Mouse (Mus musculus) MEL (cell line): ENCODE measurements around the gene Dpep3. TPM values are rescaled to one million over a fixed set of nuclear protein-coding genes. Genes with fewer than 3 reads are reported as not detected.

Experiments used
- DNase-seq: peaks from one replicate; pipeline ENCODE4 v3.0.0; 2011; ENCODE audit warnings: low read depth, low spot score
- H3K27ac ChIP-seq: 2 replicates; pipeline ENCODE4 v1.5.1; 2012; ENCODE audit warnings: low read depth, mild to moderate bottlenecking, control low read depth, low read length, moderate library complexity; ENCODE audit not compliant: control insufficient read depth
- H3K27me3 ChIP-seq, 2 experiments: fragments of 150-350 bp in 1 of 2; sonication (generic) in 1 of 2; 2 replicates each; pipeline ENCODE4 v1.6.1; 2012; ENCODE audit warnings: low read length in 2 of 2, mild to moderate bottlenecking in 2 of 2, improper control_type of control experiment in 1 of 2, moderate library complexity in 1 of 2; ENCODE audit not compliant: insufficient read depth in 2 of 2, control insufficient read depth in 1 of 2
- H3K36me3 ChIP-seq, 2 experiments: 2 replicates each; pipeline ENCODE4 v1.6.1; 2012 to 2014; ENCODE audit warnings: low read length in 2 of 2, improper control_type of control experiment in 1 of 2, inconsistent platforms in 1 of 2, mild to moderate bottlenecking in 1 of 2; ENCODE audit not compliant: insufficient read depth in 2 of 2, control insufficient read depth in 1 of 2
- H3K4me1 ChIP-seq, 2 experiments: fragments of 150-350 bp in 1 of 2; sonication (generic) in 1 of 2; 2 replicates each; pipeline ENCODE4 v1.6.1; 2012; ENCODE audit warnings: low read length in 2 of 2, improper control_type of control experiment in 1 of 2, mild to moderate bottlenecking in 1 of 2; ENCODE audit not compliant: insufficient read depth in 2 of 2, control insufficient read depth in 1 of 2
- H3K4me3 ChIP-seq, 2 experiments: fragments of 150-350 bp in 1 of 2; sonication (generic) in 1 of 2; 2 replicates each; pipeline ENCODE4 v1.5.1; 2012; ENCODE audit warnings: low read depth in 2 of 2, low read length in 2 of 2, mild to moderate bottlenecking in 2 of 2, moderate library complexity in 2 of 2, control low read depth in 1 of 2, improper control_type of control experiment in 1 of 2; ENCODE audit not compliant: control insufficient read depth in 1 of 2, insufficient read depth in 1 of 2
- H3K79me2 ChIP-seq: 2 replicates; pipeline ENCODE4 v1.6.1; 2012; ENCODE audit warnings: mild to moderate bottlenecking, low read length, moderate library complexity; ENCODE audit not compliant: control insufficient read depth, poor library complexity, insufficient read depth
- H3K9ac ChIP-seq: 2 replicates; pipeline ENCODE4 v1.6.1; 2012; ENCODE audit warnings: low read depth, mild to moderate bottlenecking, control low read depth, low read length, moderate library complexity; ENCODE audit not compliant: control insufficient read depth, poor library complexity, severe bottlenecking
- H3K9me3 ChIP-seq: fragments of 150-350 bp; sonication (generic); replicated peaks from 2 replicates; pipeline ENCODE4 v1.6.1; 2012; ENCODE audit warnings: mild to moderate bottlenecking, low read length, improper control_type of control experiment, moderate library complexity; ENCODE audit not compliant: insufficient read depth
- BHLHE40 ChIP-seq: IDR thresholded peaks from 2 replicates; pipeline ENCODE4 v1.6.1; 2012; ENCODE audit warnings: low read depth, mild to moderate bottlenecking, inconsistent platforms, low read length, improper control_type of control experiment, borderline replicate concordance
- CHD1 ChIP-seq: IDR thresholded peaks from 2 replicates; pipeline ENCODE4 v1.6.1; 2012; ENCODE audit warnings: low read depth, mild to moderate bottlenecking, inconsistent platforms, low read length, improper control_type of control experiment
- CHD2 ChIP-seq: IDR thresholded peaks from 2 replicates; pipeline ENCODE4 v1.6.1; 2011; ENCODE audit warnings: low read length, improper control_type of control experiment
- CTCF ChIP-seq, 3 experiments: IDR thresholded peaks in 2 of 3; conservative IDR thresholded peaks in 1 of 3; 2 replicates each; pipeline ENCODE4 v1.5.1; 2011 to 2012; ENCODE audit warnings: low read length in 3 of 3, low read depth in 2 of 3, mild to moderate bottlenecking in 2 of 3, improper control_type of control experiment in 1 of 3, inconsistent platforms in 1 of 3, mixed read lengths in 1 of 3, moderate library complexity in 1 of 3; ENCODE audit not compliant: control insufficient read depth in 1 of 3, insufficient read depth in 1 of 3, poor library complexity in 1 of 3, severe bottlenecking in 1 of 3
- E2F4 ChIP-seq: IDR thresholded peaks from 2 replicates; pipeline ENCODE4 v1.6.1; 2011; ENCODE audit warnings: low read depth, low read length, improper control_type of control experiment, borderline replicate concordance
- ELF1 ChIP-seq: IDR thresholded peaks from 2 replicates; pipeline ENCODE4 v1.6.1; 2014; ENCODE audit warnings: low read depth, mild to moderate bottlenecking, inconsistent platforms, low read length, improper control_type of control experiment, moderate library complexity
- EP300 ChIP-seq, 2 experiments: IDR thresholded peaks; 2 replicates each; pipeline ENCODE4 v1.6.1; 2011; ENCODE audit warnings: improper control_type of control experiment in 2 of 2, low read length in 2 of 2, low read depth in 1 of 2, mild to moderate bottlenecking in 1 of 2
- ETS1 ChIP-seq: IDR thresholded peaks from 2 replicates; pipeline ENCODE4 v1.6.1; 2012; ENCODE audit warnings: low read depth, mild to moderate bottlenecking, inconsistent platforms, low read length, improper control_type of control experiment, moderate library complexity
- GABPA ChIP-seq: IDR thresholded peaks from 2 replicates; pipeline ENCODE4 v1.6.1; 2012; ENCODE audit warnings: low read depth, mild to moderate bottlenecking, inconsistent platforms, low read length, improper control_type of control experiment, moderate library complexity
- GATA1 ChIP-seq: IDR thresholded peaks from 2 replicates; pipeline ENCODE4 v1.6.1; 2011; ENCODE audit warnings: low read depth, low read length, improper control_type of control experiment
- HCFC1 ChIP-seq: IDR thresholded peaks from 2 replicates; pipeline ENCODE4 v1.6.1; 2012; ENCODE audit warnings: low read depth, mild to moderate bottlenecking, inconsistent platforms, low read length, improper control_type of control experiment, moderate library complexity
- JUND ChIP-seq: IDR thresholded peaks from 2 replicates; pipeline ENCODE4 v1.6.1; 2011; ENCODE audit warnings: low read depth, mild to moderate bottlenecking, improper control_type of control experiment, low read length
- KAT2A ChIP-seq: conservative IDR thresholded peaks from 2 replicates; pipeline ENCODE4 v1.6.1; 2012; ENCODE audit warnings: low read depth, low read length, improper control_type of control experiment, inconsistent platforms
- MAFK ChIP-seq: IDR thresholded peaks from 2 replicates; pipeline ENCODE4 v1.6.1; 2011; ENCODE audit warnings: low read depth, mild to moderate bottlenecking, low read length, improper control_type of control experiment, borderline replicate concordance
- MAX ChIP-seq: IDR thresholded peaks from 2 replicates; pipeline ENCODE4 v1.6.1; 2011; ENCODE audit warnings: low read length, improper control_type of control experiment
- MAZ ChIP-seq: IDR thresholded peaks from 2 replicates; pipeline ENCODE4 v1.6.1; 2012; ENCODE audit warnings: low read depth, mild to moderate bottlenecking, inconsistent platforms, low read length, improper control_type of control experiment
- MEF2A ChIP-seq: IDR thresholded peaks from 2 replicates; pipeline ENCODE4 v1.6.1; 2014; ENCODE audit warnings: low read depth, mild to moderate bottlenecking, inconsistent platforms, low read length, improper control_type of control experiment; ENCODE audit not compliant: poor library complexity, insufficient replicate concordance, severe bottlenecking; ENCODE audit errors: extremely low read depth
- MXI1 ChIP-seq: IDR thresholded peaks from 2 replicates; pipeline ENCODE4 v1.6.1; 2011; ENCODE audit warnings: mild to moderate bottlenecking, low read depth, low read length, improper control_type of control experiment
- MYB ChIP-seq: IDR thresholded peaks from 2 replicates; pipeline ENCODE4 v1.6.1; 2011; ENCODE audit warnings: mild to moderate bottlenecking, low read depth, low read length, improper control_type of control experiment
- MYC ChIP-seq: IDR thresholded peaks from 2 replicates; pipeline ENCODE4 v1.6.1; 2011; ENCODE audit warnings: low read depth, mild to moderate bottlenecking, low read length, improper control_type of control experiment, moderate library complexity
- NELFE ChIP-seq: IDR thresholded peaks from 2 replicates; pipeline ENCODE4 v1.6.1; 2011; ENCODE audit warnings: low read depth, low read length, improper control_type of control experiment
- NRF1 ChIP-seq: IDR thresholded peaks from 2 replicates; pipeline ENCODE4 v1.6.1; 2014; ENCODE audit warnings: low read depth, mild to moderate bottlenecking, inconsistent platforms, low read length, improper control_type of control experiment, moderate library complexity; ENCODE audit not compliant: poor library complexity, insufficient read depth, severe bottlenecking
- POLR2A ChIP-seq, 2 experiments: IDR thresholded peaks; 2 replicates each; pipeline ENCODE4 v1.6.1; 2011 to 2012; ENCODE audit warnings: low read length in 2 of 2, mild to moderate bottlenecking in 2 of 2, control low read depth in 1 of 2, improper control_type of control experiment in 1 of 2, low read depth in 1 of 2, moderate library complexity in 1 of 2; ENCODE audit not compliant: control insufficient read depth in 1 of 2, insufficient read depth in 1 of 2, poor library complexity in 1 of 2
- POLR2AphosphoS5 ChIP-seq: IDR thresholded peaks from 2 replicates; pipeline ENCODE4 v1.6.1; 2012; ENCODE audit warnings: low read depth, borderline replicate concordance, mild to moderate bottlenecking, inconsistent platforms, low read length, moderate library complexity, mixed read lengths
- RAD21 ChIP-seq: IDR thresholded peaks from 2 replicates; pipeline ENCODE4 v1.6.1; 2011; ENCODE audit warnings: mild to moderate bottlenecking, low read depth, low read length, improper control_type of control experiment
- SIN3A ChIP-seq: IDR thresholded peaks from 2 replicates; pipeline ENCODE4 v1.6.1; 2012; ENCODE audit warnings: low read length, improper control_type of control experiment, inconsistent platforms
- SMC3 ChIP-seq: IDR thresholded peaks from 2 replicates; pipeline ENCODE4 v1.6.1; 2011; ENCODE audit warnings: low read depth, low read length, improper control_type of control experiment
- TAL1 ChIP-seq: IDR thresholded peaks from 2 replicates; pipeline ENCODE4 v1.6.1; 2012; ENCODE audit warnings: mild to moderate bottlenecking, inconsistent platforms, low read length, moderate library complexity, mixed read lengths
- TBP ChIP-seq: IDR thresholded peaks from 2 replicates; pipeline ENCODE4 v1.8.0; 2011; ENCODE audit warnings: low read depth, low read length, improper control_type of control experiment
- TCF12 ChIP-seq: IDR thresholded peaks from 2 replicates; pipeline ENCODE4 v1.6.1; 2014; ENCODE audit warnings: low read depth, mild to moderate bottlenecking, inconsistent platforms, low read length, improper control_type of control experiment, moderate library complexity
- UBTF ChIP-seq: IDR thresholded peaks from 2 replicates; pipeline ENCODE4 v1.6.1; 2012; ENCODE audit warnings: low read depth, mild to moderate bottlenecking, inconsistent platforms, low read length, improper control_type of control experiment, moderate library complexity, borderline replicate concordance; ENCODE audit not compliant: insufficient read depth
- USF1 ChIP-seq: IDR thresholded peaks from 2 replicates; pipeline ENCODE4 v1.6.1; 2014; ENCODE audit warnings: low read depth, mild to moderate bottlenecking, inconsistent platforms, low read length, improper control_type of control experiment, moderate library complexity
- USF2 ChIP-seq, 2 experiments: IDR thresholded peaks; 2 replicates each; pipeline ENCODE4 v1.6.1; 2011 to 2012; ENCODE audit warnings: improper control_type of control experiment in 2 of 2, low read length in 2 of 2, borderline replicate concordance in 1 of 2, inconsistent platforms in 1 of 2, low read depth in 1 of 2, mild to moderate bottlenecking in 1 of 2; ENCODE audit not compliant: insufficient read depth in 1 of 2
- ZC3H11A ChIP-seq: IDR thresholded peaks from 2 replicates; pipeline ENCODE4 v1.6.1; 2012; ENCODE audit warnings: low read depth, mild to moderate bottlenecking, inconsistent platforms, low read length, improper control_type of control experiment
- ZKSCAN1 ChIP-seq: IDR thresholded peaks from 2 replicates; pipeline ENCODE4 v1.6.1; 2012; ENCODE audit warnings: low read depth, mild to moderate bottlenecking, inconsistent platforms, low read length, improper control_type of control experiment, moderate library complexity
- ZMIZ1 ChIP-seq: IDR thresholded peaks from 2 replicates; pipeline ENCODE4 v1.6.1; 2012; ENCODE audit warnings: low read depth, mild to moderate bottlenecking, inconsistent platforms, low read length, improper control_type of control experiment, moderate library complexity
- ZNF384 ChIP-seq: IDR thresholded peaks from 2 replicates; pipeline ENCODE4 v1.6.1; 2012; ENCODE audit warnings: low read depth, mild to moderate bottlenecking, inconsistent platforms, low read length, improper control_type of control experiment
- polyA plus RNA-seq, 2 experiments: library from polyadenylated mRNA; stranded (reverse) in 1 of 2; unstranded in 1 of 2; fragments of >175 nt in 1 of 2; fragments of >200 nt in 1 of 2; gene quantifications; 2 replicates each; pipeline versions ENCODE4 v1.2.1 to v1.2.4; 2012; ENCODE audit warnings: low replicate concordance in 2 of 2, low read depth in 1 of 2; ENCODE audit not compliant: insufficient read length in 2 of 2, insufficient read depth in 1 of 2, missing spikeins in 1 of 2
- total RNA-seq: library from RNA; depleted of rRNA; stranded (reverse); fragments of 300-350 nt; gene quantifications from 2 replicates; pipeline ENCODE4 v1.2.3, GENCODE M21; 2012

Gene Dpep3
- total and polyA plus RNA-seq, 3 experiments = 0.11 TPM; not detected in 2

- Histone ChIP-seq H3K27me3 (no peaks in the 10 kb centered on the region), H3K36me3 (no peaks in the 10 kb centered on the region), H3K9ac (peak within 1 kb of the TSS; percentile 45), H3K27ac (no peak within 1 kb of the TSS), H3K4me1 (no peaks in the 10 kb centered on the region; a peak in 1 of 4 replicates), H3K9me3 (no peaks in the 10 kb centered on the region), H3K4me3 (peak within 1 kb of the TSS; percentile 4 to 20; a peak in 2 of 4 replicates), H3K79me2 (no peaks in the 10 kb centered on the region)
- DNase-seq = peak; percentile 92
- TF ChIP-seq MAZ (no peak), USF1 (no peak), E2F4 (no peak), MEF2A (no peak), RAD21 (peak; percentile 96), ZKSCAN1 (no peak), ETS1 (no peak), NELFE (peak; percentile 11; the same call in 1 of the 2 replicates), MAX (no peak), EP300 (IDR thresholded peaks at IDR 0.05; ENCODE audit: low read depth in 1 of 2, low read length in 2 of 2) (no peak), ZC3H11A (peak; percentile 95), POLR2AphosphoS5 (no peak), CHD2 (no peak), TAL1 (no peak), BHLHE40 (no peak), SMC3 (peak; percentile 97), CHD1 (no peak), ELF1 (peak; percentile 89), TBP (no peak), JUND (no peak), MYC (no peak), GATA1 (no peak), POLR2A (IDR thresholded peaks at IDR 0.05; ENCODE audit: control insufficient read depth in 1 of 2, insufficient read depth in 1 of 2, low read depth in 1 of 2, low read length in 2 of 2, poor library complexity in 1 of 2) (no peak), USF2 (IDR thresholded peaks at IDR 0.05; ENCODE audit: borderline replicate concordance in 1 of 2, insufficient read depth in 1 of 2, low read depth in 1 of 2, low read length in 2 of 2) (no peak), ZMIZ1 (no peak), UBTF (no peak), MAFK (no peak), KAT2A (no peak), ZNF384 (peak; percentile 34; the same call in 1 of the 2 replicates), GABPA (no peak), NRF1 (no peak), MXI1 (0 out of 2 replicates have a peak, but pooled peaks have one; percentile 11), CTCF (IDR thresholded peaks at IDR 0.05 in 2 of 3, conservative IDR thresholded peaks at IDR 0.05 in 1 of 3; ENCODE audit: control insufficient read depth in 1 of 3, insufficient read depth in 1 of 3, low read depth in 2 of 3, low read length in 3 of 3, poor library complexity in 1 of 3, severe bottlenecking in 1 of 3) (peak; percentile 94 to 96 (median 95)), HCFC1 (peak; percentile 56; the same call in 1 of the 2 replicates), MYB (no peak), SIN3A (0 out of 2 replicates have a peak, but pooled peaks have one; percentile 29), TCF12 (no peak)
These were observed 11.7 kb upstream of the Dpep3 start, which contains the start of gene Dus2 for GRCm38 (mm10) chr8:105990856-105991387. Gene Dus2 (plus strand): TSS chr8:105991337.
